Mouse (Mus musculus) heart, adult 2 months (tissue): ENCODE measurements around the gene Rpl24. TPM values are rescaled to one million over a fixed set of nuclear protein-coding genes. Genes with fewer than 3 reads are reported as not detected.

Experiments
- DNase-seq, 2 experiments: peaks; one replicate each; pipeline ENCODE4 v3.0.0; 2021
- H3K27ac ChIP-seq: fragments of 200-600 bp; 2 replicates; pipeline ENCODE4 v1.8.1; 2022
- H3K27me3 ChIP-seq: fragments of 200-500 bp; 2 replicates; pipeline ENCODE4 v1.6.1; 2012; ENCODE audit warnings: mild to moderate bottlenecking, low read length, inconsistent platforms, mixed read lengths; ENCODE audit not compliant: control insufficient read depth, insufficient read depth
- H3K36me3 ChIP-seq: fragments of 200-500 bp; 2 replicates; pipeline ENCODE4 v1.6.1; 2012; ENCODE audit warnings: low read length, inconsistent platforms; ENCODE audit not compliant: control insufficient read depth, insufficient read depth
- H3K4me1 ChIP-seq: fragments of 200-500 bp; 2 replicates; pipeline ENCODE4 v1.6.1; 2011; ENCODE audit warnings: low read length; ENCODE audit not compliant: control insufficient read depth, insufficient read depth
- H3K4me3 ChIP-seq: fragments of 200-600 bp; 2 replicates; pipeline ENCODE4 v1.8.1; 2022
- H3K79me2 ChIP-seq: fragments of 200-500 bp; replicated peaks from 2 replicates; pipeline ENCODE4 v1.6.1; 2012; ENCODE audit warnings: mild to moderate bottlenecking, inconsistent platforms, low read length, moderate library complexity, mixed read lengths; ENCODE audit not compliant: control insufficient read depth, insufficient read depth
- H3K9ac ChIP-seq: fragments of 200-500 bp; 2 replicates; pipeline ENCODE4 v1.6.1; 2012; ENCODE audit warnings: low read depth, mild to moderate bottlenecking, control low read depth, inconsistent platforms, low read length, mixed read lengths
- CTCF ChIP-seq: fragments of 200-600 bp; IDR thresholded peaks from 2 replicates; pipeline ENCODE4 v1.8.1; 2022; ENCODE audit warnings: antibody characterized with exemption, mild to moderate bottlenecking, moderate library complexity
- EP300 ChIP-seq: fragments of 200-500 bp; IDR thresholded peaks from 2 replicates; pipeline ENCODE4 v1.6.1; 2011; ENCODE audit warnings: low read depth, low read length, control low read depth; ENCODE audit not compliant: insufficient read depth
- POLR2A ChIP-seq: fragments of 200-500 bp; IDR thresholded peaks from 2 replicates; pipeline ENCODE4 v1.6.1; 2011; ENCODE audit warnings: mild to moderate bottlenecking, low read depth, low read length, control low read depth; ENCODE audit not compliant: insufficient read depth
- WGBS: fragments of 180-500 bp; shearing (Covaris S2); methylation state at CpG from one replicate; pipeline ENCODE4 v1.1.7; 2018; 5-methylcytosine and 5-hydroxymethylcytosine counted together
- intact Hi-C: fragments of 180-260 bp; cut with DNase I; formaldehyde crosslinking; loops from one replicate; pipeline ENCODE4 v1.15.1; 2025
- polyA plus RNA-seq: library from polyadenylated mRNA; depleted of rRNA; stranded (reverse); fragments of >200 nt; gene quantifications from 2 replicates; pipeline ENCODE4 v1.2.3, GENCODE M21; 2012; rRNA removed
- total RNA-seq, 2 experiments: library from RNA; stranded (reverse); gene quantifications; 2 replicates each; pipeline ENCODE4 v1.2.3; 2021

Rpl24 gene
- total and polyA plus RNA-seq, 3 experiments: 185 to 591 (median 494) TPM

DNA sequence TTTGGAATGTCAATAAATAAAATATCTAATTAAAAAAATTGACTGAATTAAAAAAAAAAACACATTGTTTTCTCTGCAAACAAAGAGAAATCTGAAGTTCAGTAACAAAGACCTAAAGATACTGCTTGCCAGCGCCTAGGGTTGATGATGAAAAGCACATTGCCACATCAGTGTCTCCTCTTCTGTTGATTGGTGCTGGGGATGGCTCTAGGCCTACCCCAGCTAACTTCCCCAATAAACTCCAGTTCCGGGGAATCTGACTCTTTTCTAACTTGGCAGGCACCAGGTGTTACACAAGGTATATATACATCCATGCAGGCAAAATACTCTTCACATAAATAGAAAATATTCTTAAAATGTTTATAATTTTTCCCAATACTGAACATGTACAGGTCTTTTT is 28.2 kb downstream of the Rpl24 start:
- Histone ChIP-seq H3K27ac (no peak overlapping the region), H3K9ac (no peak overlapping the region), H3K4me1 (no peaks in the 10 kb centered on the region), H3K27me3 (no peaks in the 10 kb centered on the region), H3K79me2 (no peaks in the 10 kb centered on the region), H3K36me3 (no peaks in the 10 kb centered on the region; the same call in 1 of the 2 replicates), H3K4me3 (no peak overlapping the region)
- intact Hi-C loops: no loop called here
- TF ChIP-seq CTCF (no peak), POLR2A (no peak), EP300 (no peak)
- no peak for DNase-seq
- 94% methylated on average over 2 of the region's 2 CpGs for WGBS

DNA sequence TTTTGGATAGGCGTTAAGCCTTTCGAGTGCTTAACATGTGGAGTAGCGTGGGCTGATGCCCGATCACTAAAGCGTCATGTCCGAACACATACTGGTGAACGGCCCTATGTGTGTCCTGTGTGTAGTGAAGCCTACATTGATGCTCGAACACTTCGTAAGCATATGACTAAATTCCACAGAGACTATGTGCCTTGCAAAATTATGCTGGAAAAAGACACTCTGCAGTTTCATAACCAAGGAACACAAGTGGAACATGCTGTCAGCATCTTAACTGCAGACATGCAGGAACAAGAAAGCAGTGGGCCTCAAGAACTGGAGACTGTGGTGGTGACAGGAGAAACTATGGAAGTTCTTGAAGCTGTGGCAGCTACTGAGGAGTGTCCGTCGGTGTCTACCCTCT is 40.7 kb downstream of the Rpl24 start:
- TF ChIP-seq POLR2A (no peak), EP300 (no peak), CTCF (no peak)
- 87% methylated on average over 11 of the region's 11 CpGs for WGBS
- no peaks in the 10 kb centered on the region; the same call in 1 of the 2 replicates for H3K36me3 ChIP-seq
- intact Hi-C loops: no loop called here
- no peak overlapping the region for H3K4me3 ChIP-seq
- no peak for DNase-seq
- no peaks in the 10 kb centered on the region for H3K79me2 ChIP-seq
- H3K9ac ChIP-seq: no peak overlapping the region
- H3K4me1 ChIP-seq: no peaks in the 10 kb centered on the region
- no peak overlapping the region for H3K27ac ChIP-seq
- H3K27me3 ChIP-seq: no peaks in the 10 kb centered on the region

DNA sequence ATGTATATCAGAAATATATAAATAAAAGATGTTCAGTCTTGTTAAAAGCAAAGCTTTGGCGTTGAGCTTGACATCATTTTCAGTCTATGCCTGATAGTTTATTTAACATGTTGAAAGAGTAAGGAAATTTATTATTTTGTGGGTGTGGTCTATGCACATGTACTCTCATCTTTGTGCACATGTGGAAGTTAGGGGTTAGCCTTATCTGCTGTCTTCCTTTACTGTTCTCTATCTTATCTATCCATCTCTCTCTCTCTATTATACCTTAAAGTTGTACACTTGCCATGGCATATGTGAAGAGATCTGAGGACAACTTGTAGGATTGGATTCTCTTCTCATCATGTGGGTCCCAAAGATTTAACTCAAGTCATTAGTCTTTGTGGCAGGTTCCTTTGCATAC is 42.8 kb downstream of the Rpl24 start:
- no peaks in the 10 kb centered on the region for H3K79me2 ChIP-seq

DNA sequence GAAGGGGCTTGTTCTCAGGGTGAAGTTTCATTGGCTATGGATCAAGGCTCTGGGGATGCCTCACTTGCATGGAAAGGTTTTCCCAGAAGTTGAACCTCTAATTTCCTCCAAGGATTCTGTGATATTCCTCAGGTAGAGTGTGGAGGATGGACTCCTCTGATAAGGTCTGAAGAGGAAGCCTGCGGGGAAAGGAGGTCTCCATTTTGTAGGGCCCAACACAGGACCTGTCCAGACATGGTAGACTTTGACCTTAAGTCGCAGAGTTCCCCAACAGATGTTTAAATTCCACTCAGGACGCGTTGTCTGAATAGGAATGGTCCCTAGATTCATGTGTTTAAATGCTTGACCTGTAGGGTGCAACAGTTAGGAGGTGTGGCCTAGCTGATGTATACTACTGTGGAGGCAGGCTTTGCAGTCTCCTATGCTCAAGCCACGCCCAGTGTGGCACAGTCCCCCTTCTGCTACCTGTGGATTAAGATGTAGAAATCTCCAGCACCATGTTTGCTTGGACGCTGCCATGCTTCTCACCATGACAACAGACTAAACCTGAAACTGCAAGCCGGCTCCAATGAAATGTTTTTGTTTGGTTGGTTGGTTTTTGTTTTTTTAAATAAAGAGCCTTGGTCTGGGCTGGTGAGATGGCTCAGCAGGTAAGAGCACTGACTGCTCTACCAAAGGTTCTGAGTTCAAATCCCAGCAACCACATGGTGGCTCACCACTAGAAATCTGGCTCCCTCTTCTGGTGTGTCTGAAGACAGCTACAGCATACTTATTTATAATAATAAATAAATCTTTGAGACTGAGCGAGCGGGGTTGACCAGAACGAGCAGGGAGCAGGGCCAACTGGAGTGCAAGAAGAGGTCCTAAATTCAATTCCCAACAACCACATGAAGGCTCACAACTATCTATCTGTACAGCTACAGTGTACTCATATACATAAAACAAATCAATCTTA is 47.0 kb downstream of the Rpl24 start:
- no peaks in the 10 kb centered on the region; the same call in 1 of the 2 replicates for H3K36me3 ChIP-seq
- H3K4me1 ChIP-seq: no peaks in the 10 kb centered on the region
- DNase-seq: no peak
- H3K27ac ChIP-seq: no peak overlapping the region
- H3K27me3 ChIP-seq: no peaks in the 10 kb centered on the region
- intact Hi-C loops: no loop called here
- no peak overlapping the region for H3K9ac ChIP-seq
- no peak overlapping the region for H3K4me3 ChIP-seq
- WGBS: 91% methylated on average over 10 of the region's 10 CpGs
- TF ChIP-seq EP300 (no peak), POLR2A (no peak), CTCF (no peak)
- no peaks in the 10 kb centered on the region for H3K79me2 ChIP-seq

More for the DNA sequence above, 42.8 kb downstream of the Rpl24 start:
- no peak for TF ChIP-seq EP300
- WGBS: 97% methylated on average over 1 of the region's 1 CpGs
- H3K9ac ChIP-seq: no peak overlapping the region
- H3K36me3 ChIP-seq: no peaks in the 10 kb centered on the region; the same call in 1 of the 2 replicates
- no peaks in the 10 kb centered on the region for H3K27me3 ChIP-seq
- H3K27ac ChIP-seq: no peak overlapping the region
- H3K4me1 ChIP-seq: no peaks in the 10 kb centered on the region
- intact Hi-C loops: no loop called here
- DNase-seq: no peak
- no peak overlapping the region for H3K4me3 ChIP-seq

DNA sequence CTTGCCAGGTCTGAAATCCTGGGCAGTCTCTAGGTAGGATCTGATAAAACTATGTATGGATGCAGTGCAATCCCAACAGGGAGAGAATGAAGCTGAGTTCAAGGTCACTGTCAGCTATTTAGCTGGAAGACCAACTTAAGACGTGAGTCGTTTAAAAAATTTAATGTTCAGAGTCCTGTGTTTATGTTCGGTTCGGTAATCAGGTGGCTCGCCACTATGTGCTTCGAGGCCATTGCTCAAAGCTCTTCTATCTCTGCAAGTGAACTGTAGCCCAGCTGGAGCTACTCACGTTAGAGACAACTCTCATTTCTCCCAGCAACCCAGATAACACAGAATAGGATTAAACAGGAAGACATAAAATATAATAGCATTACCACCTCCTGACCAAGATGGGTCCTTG is 48.0 kb downstream of the Rpl24 start:
- Histone ChIP-seq H3K27ac (no peak overlapping the region), H3K36me3 (peaks cover 2% of the 10 kb centered on the region), H3K79me2 (no peaks in the 10 kb centered on the region), H3K4me1 (no peaks in the 10 kb centered on the region), H3K27me3 (no peaks in the 10 kb centered on the region), H3K4me3 (no peak overlapping the region), H3K9ac (no peak overlapping the region)
- TF ChIP-seq POLR2A: no peak
- no peak for TF ChIP-seq CTCF
- TF ChIP-seq EP300: no peak
- intact Hi-C loops: no loop called here
- no peak for DNase-seq
- WGBS: 79% methylated on average over 7 of the region's 7 CpGs

DNA sequence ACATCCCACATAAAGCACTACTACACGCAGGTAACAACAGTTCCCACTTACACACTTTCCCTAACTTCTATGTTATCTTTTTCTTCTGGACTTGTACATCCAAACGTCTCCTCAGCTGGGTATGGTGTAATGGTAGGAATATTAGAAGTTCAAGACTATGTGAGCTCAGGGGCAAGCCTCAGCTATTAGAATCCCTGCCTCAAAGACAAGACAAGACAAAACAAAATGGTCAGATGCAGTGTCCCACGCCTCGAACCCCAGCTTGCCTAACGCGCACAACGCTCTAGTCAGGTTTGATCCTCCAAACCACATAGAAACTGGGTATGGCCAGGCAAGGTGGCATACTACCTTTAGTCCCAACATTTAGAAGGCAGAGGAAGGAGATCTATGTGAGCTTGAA is 53.6 kb downstream of the Rpl24 start:
- Histone ChIP-seq H3K36me3 (peaks cover 6% of the 10 kb centered on the region), H3K79me2 (peaks cover 3% of the 10 kb centered on the region; the same call in 1 of the 2 replicates), H3K4me1 (no peaks in the 10 kb centered on the region; the same call in 1 of the 2 replicates), H3K9ac (no peak overlapping the region), H3K4me3 (no peak overlapping the region), H3K27ac (no peak overlapping the region), H3K27me3 (no peaks in the 10 kb centered on the region)
- TF ChIP-seq EP300 (no peak), CTCF (no peak), POLR2A (no peak)
- 93% methylated on average over 7 of the region's 7 CpGs for WGBS
- DNase-seq: no peak
- intact Hi-C loops: no loop called here

Other genes with a start within 250 kb of the Rpl24 start
- 1 to 10 TPM; 2.1 to 2.3 TPM for gene Nfkbiz, start 127.4 kb upstream of the Rpl24 start, total RNA-seq
- gene Nfkbiz, start 127.4 kb upstream of the Rpl24 start, polyA plus RNA-seq: 2.8 and 3.4 TPM in 2 replicates
- gene Nxpe3, start 71.0 kb upstream of the Rpl24 start, total RNA-seq: under 1 TPM; 0.43 to 0.44 TPM
- gene Nxpe3, start 71.0 kb upstream of the Rpl24 start, polyA plus RNA-seq: 0.51 and 0.82 TPM in 2 replicates
- 1 to 10 TPM; 3.3 to 5.6 TPM for gene Cep97, start 31.4 kb upstream of the Rpl24 start, total RNA-seq
- 1.1 and 1.5 TPM in 2 replicates for gene Cep97, start 31.4 kb upstream of the Rpl24 start, polyA plus RNA-seq
- 10 to 100 TPM; 10.3 to 11.2 TPM for gene Zbtb11, start 7.6 kb downstream of the Rpl24 start, total RNA-seq
- gene Zbtb11, start 7.6 kb downstream of the Rpl24 start, polyA plus RNA-seq: 2.3 and 4.5 TPM in 2 replicates
- gene Pcnp, start 63.5 kb downstream of the Rpl24 start, total RNA-seq: 10 to 100 TPM; 47.1 to 50.7 TPM
- gene Pcnp, start 63.5 kb downstream of the Rpl24 start, polyA plus RNA-seq: 15.1 and 30.1 TPM in 2 replicates
- gene Trmt10c, start 71.5 kb downstream of the Rpl24 start, total RNA-seq: 10 to 100 TPM; 12.0 TPM
- gene Trmt10c, start 71.5 kb downstream of the Rpl24 start, polyA plus RNA-seq: 2.5 and 4.2 TPM in 2 replicates
- gene Senp7, start 82.1 kb downstream of the Rpl24 start, total RNA-seq: 10 to 100 TPM; 14.4 to 15.6 TPM
- gene Senp7, start 82.1 kb downstream of the Rpl24 start, polyA plus RNA-seq: 2.9 and 6.1 TPM in 2 replicates
- under 1 TPM; 0.05 to 0.11 TPM for gene Impg2, start 238.0 kb downstream of the Rpl24 start, total RNA-seq
- 0.06 TPM in 1 of 2 replicates, not detected in the other for gene Impg2, start 238.0 kb downstream of the Rpl24 start, polyA plus RNA-seq